Mouse (Mus musculus) ES-E14 (cell line): ENCODE results near the gene Rfx7. TPM values are rescaled to one million over a fixed set of nuclear protein-coding genes. Genes with fewer than 3 reads are reported as not detected.
A peak's percentile ranks its signal among the peaks of the same experiment; 100 is the strongest.

Source experiments
- DNase-seq: peaks from one replicate; pipeline ENCODE4 v3.0.0-alpha.2; 2013; ENCODE audit warnings: low read depth, low spot score
- H3K27ac ChIP-seq: 2 replicates; pipeline ENCODE4 v1.5.1; 2012; ENCODE audit warnings: low read depth, mild to moderate bottlenecking, low read length, moderate library complexity, mixed read lengths; ENCODE audit not compliant: poor library complexity, insufficient read depth, severe bottlenecking
- H3K36me3 ChIP-seq: 2 replicates; pipeline ENCODE4 v1.6.1; 2012; ENCODE audit warnings: mild to moderate bottlenecking, low read length, moderate library complexity, mixed read lengths; ENCODE audit not compliant: control insufficient read depth, poor library complexity, insufficient read depth, severe bottlenecking
- H3K4me1 ChIP-seq, 2 experiments: fragments of 150-350 bp in 1 of 2; sonication (generic) in 1 of 2; 2 replicates each; pipeline ENCODE4 v1.6.1; 2012; ENCODE audit warnings: low read length in 2 of 2, mild to moderate bottlenecking in 1 of 2, mixed read lengths in 1 of 2; ENCODE audit not compliant: control insufficient read depth in 2 of 2, insufficient read depth in 2 of 2, poor library complexity in 1 of 2
- H3K4me3 ChIP-seq, 2 experiments: fragments of 150-350 bp in 1 of 2; sonication (generic) in 1 of 2; 2 replicates each; pipeline ENCODE4 v1.5.1; 2012; ENCODE audit warnings: low read length in 2 of 2, low read depth in 1 of 2, mild to moderate bottlenecking in 1 of 2, mixed read lengths in 1 of 2; ENCODE audit not compliant: insufficient read depth in 1 of 2, poor library complexity in 1 of 2, severe bottlenecking in 1 of 2
- H3K9ac ChIP-seq: 2 replicates; pipeline ENCODE4 v1.6.1; 2012; ENCODE audit warnings: low read depth, mild to moderate bottlenecking, low read length, mixed read lengths; ENCODE audit not compliant: poor library complexity, insufficient read depth, severe bottlenecking
- H3K9me3 ChIP-seq: fragments of 150-350 bp; sonication (generic); 2 replicates; pipeline ENCODE4 v1.6.1; 2012; ENCODE audit warnings: low read depth, mild to moderate bottlenecking, low read length; ENCODE audit not compliant: control insufficient read depth, insufficient read depth
- CHD2 ChIP-seq: IDR thresholded peaks from 2 replicates; pipeline ENCODE4 v1.6.1; 2014; ENCODE audit warnings: mild to moderate bottlenecking, low read depth, low read length, inconsistent platforms
- HCFC1 ChIP-seq: IDR thresholded peaks from 2 replicates; pipeline ENCODE4 v1.6.1; 2012; ENCODE audit warnings: low read length, inconsistent platforms, borderline replicate concordance; ENCODE audit not compliant: insufficient read depth
- MAFK ChIP-seq: IDR thresholded peaks from 2 replicates; pipeline ENCODE4 v1.6.1; 2014; ENCODE audit warnings: mild to moderate bottlenecking, low read depth, low read length, inconsistent platforms; ENCODE audit not compliant: insufficient read depth
- ZC3H11A ChIP-seq: IDR thresholded peaks from 2 replicates; pipeline ENCODE4 v1.6.1; 2012; ENCODE audit warnings: low read depth, mild to moderate bottlenecking, inconsistent platforms, low read length, borderline replicate concordance
- ZNF384 ChIP-seq: IDR thresholded peaks from 2 replicates; pipeline ENCODE4 v1.6.1; 2012; ENCODE audit warnings: low read depth, low read length, inconsistent platforms
- in situ Hi-C, 2 experiments: fragments of 600-800 bp; cut with MboI; formaldehyde crosslinking; loops; one replicate each; pipeline ENCODE4 v1.15.1; 2025; ENCODE audit warnings: low sequenced_read_pairs in 2 of 2, inconsistent platforms in 1 of 2; ENCODE audit not compliant: unreplicated experiment in 2 of 2
- total RNA-seq: library from RNA; depleted of rRNA; stranded (reverse); fragments of 300-350 nt; gene quantifications from 2 replicates; pipeline ENCODE4 v1.2.3, GENCODE M21; 2012

The Rfx7 gene
- total RNA-seq, 1 experiment, result 19.9 TPM

DNA sequence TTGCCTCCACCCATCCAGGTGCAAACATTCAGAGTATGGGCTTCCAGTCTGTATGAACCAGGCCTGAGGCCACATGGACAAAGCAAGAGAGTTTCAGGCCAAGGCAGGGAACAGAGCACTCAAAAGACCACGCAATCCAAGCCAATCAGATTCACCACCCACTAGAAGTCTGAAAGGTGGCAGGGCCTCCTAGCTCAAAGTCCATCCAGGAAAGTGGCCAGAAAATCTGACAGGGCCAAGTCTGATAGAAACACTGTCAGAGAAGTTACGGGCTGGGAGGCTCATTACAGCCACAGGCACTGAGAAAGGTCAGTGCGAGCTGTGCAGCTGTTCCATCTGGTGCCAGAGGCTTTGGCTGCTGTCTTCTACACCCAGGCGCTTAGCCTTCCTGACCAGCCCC is 1.2 kb upstream of the Rfx7 start:
- in situ Hi-C loops, result no loop called here
- Histone ChIP-seq H3K9me3 (no peaks in the 10 kb centered on the region), H3K9ac (peak overlapping the region; percentile 100), H3K4me1 (peaks cover 4 to 10% of the 10 kb centered on the region in 2 experiments; a peak in 3 of 4 replicates), H3K36me3 (no peaks in the 10 kb centered on the region), H3K4me3 (peak overlapping the region; percentile 65 to 91), H3K27ac (peak overlapping the region; percentile 99)
- no peak for DNase-seq
- TF ChIP-seq ZC3H11A, result no peak
- no peak for TF ChIP-seq CHD2

DNA sequence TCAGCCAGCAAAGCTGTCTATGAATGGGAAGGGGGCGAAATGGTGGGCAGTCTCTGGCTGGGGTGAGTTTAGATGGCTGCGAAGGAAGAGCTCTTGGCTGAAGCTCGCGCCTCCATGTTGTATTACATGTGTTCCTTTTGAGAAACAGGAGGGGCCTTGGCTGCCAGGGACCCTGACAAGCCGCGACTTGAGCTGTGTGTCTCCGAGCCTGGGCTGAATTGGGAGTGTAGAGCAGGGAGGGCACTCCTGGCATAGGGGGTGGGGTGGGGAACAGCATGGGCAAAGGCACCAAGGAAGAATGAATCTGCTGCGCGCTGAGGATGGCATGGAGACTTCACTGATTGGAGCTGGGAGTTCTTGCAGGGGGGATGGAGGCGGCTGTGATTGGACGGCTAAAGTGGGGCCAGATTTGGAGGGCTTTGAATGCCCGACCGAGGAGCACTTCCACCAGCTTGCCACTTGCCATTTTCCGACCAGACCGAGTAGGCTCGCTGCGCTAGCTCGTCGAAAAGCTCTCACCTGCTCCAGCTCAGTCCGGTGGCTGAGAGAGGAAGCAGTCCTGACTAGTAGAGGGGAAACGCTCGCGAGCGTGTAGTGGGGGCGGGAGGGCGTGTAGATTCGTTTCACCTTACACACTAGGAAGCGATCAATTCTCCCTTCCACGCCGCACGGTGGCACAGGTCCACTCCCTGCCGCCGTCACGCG is 597 bp upstream of the Rfx7 start:
- peak overlapping the region; percentile 65 to 91 for H3K4me3 ChIP-seq
- H3K9me3 ChIP-seq, result no peaks in the 10 kb centered on the region
- peaks cover 4 to 10% of the 10 kb centered on the region in 2 experiments; a peak in 3 of 4 replicates for H3K4me1 ChIP-seq
- peak; percentile 83 for DNase-seq
- peak overlapping the region; percentile 100 for H3K9ac ChIP-seq
- H3K27ac ChIP-seq, result peak overlapping the region; percentile 99
- no peaks in the 10 kb centered on the region for H3K36me3 ChIP-seq
- in situ Hi-C loops, result no loop called here
- TF ChIP-seq ZC3H11A, result no peak
- peak; percentile 26; the same call in 1 of the 2 replicates for TF ChIP-seq CHD2
- 0 out of 2 replicates have a peak, but pooled peaks have one; percentile 43 for TF ChIP-seq HCFC1

DNA sequence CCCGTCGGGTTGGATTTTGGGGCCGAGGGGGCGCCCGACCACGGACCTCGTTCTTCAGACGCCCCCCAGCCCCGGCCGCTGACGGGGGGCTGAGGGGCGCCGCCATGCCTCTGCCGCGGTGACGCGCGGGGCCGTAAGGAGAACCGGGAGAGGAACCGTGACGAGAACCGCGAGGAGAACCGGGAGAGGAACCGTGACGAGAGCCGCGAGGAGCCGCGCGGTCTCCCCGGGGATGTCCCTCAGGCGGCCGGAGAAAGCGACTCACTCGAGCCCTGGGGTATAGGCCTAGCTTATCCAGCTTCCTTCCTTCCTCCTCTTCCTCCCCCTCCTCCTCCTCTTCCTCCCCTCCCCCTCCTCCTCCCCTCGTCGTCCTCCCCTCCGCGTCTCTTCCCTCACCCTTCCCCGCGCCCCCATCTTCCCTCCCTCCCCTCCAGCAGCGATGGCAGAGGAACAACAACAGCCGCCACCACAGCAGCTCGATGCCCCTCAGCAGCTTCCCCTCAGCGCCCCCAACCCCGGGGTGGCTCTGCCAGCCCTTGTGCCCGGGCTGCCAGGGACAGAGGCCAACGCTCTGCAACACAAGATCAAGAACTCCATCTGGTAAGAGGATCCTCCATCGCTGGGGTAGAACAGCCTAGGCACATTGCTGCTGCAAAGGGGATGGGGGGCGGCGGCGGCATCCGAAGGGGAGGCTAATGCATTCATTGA is 495 bp downstream of the Rfx7 start:
- no peak for DNase-seq
- in situ Hi-C loops, result no loop called here
- no peak for TF ChIP-seq MAFK
- no peak for TF ChIP-seq ZNF384
- no peak for TF ChIP-seq ZC3H11A

DNA sequence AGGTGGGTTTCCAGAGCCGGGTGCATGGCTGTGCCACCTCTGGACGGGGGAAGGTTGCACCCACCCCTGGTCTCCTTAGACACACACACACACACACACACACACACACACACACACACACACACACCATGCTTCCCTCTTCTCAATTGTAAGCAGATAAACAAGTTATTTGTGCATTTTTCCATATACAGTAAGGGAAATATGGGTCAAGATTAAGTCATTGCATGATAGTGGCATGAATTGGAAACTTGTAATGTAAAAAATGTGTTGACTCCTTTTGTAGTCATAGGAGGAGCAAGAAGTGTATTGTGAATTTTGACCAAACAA is 1.0 kb downstream of the Rfx7 start:
- H3K9ac ChIP-seq, result peak overlapping the region; percentile 100
- no peak for DNase-seq
- H3K4me1 ChIP-seq, result peaks cover 4 to 10% of the 10 kb centered on the region in 2 experiments; a peak in 3 of 4 replicates
- peak overlapping the region; percentile 91 to 97 for H3K4me3 ChIP-seq
- no peak for TF ChIP-seq ZC3H11A
- in situ Hi-C loops, result no loop called here
- no peaks in the 10 kb centered on the region for H3K9me3 ChIP-seq
- H3K27ac ChIP-seq, result 0 out of 2 replicates have a peak overlapping the region, but pooled peaks have one; percentile 99
- H3K36me3 ChIP-seq, result no peaks in the 10 kb centered on the region

More for the DNA sequence above, 495 bp downstream of the Rfx7 start:
- Histone ChIP-seq H3K4me1 (peaks cover 4 to 10% of the 10 kb centered on the region in 2 experiments; a peak in 3 of 4 replicates), H3K9me3 (no peaks in the 10 kb centered on the region), H3K36me3 (no peaks in the 10 kb centered on the region), H3K4me3 (peak overlapping the region; percentile 91 to 97), H3K9ac (peak overlapping the region; percentile 100), H3K27ac (peak overlapping the region; percentile 99)

DNA sequence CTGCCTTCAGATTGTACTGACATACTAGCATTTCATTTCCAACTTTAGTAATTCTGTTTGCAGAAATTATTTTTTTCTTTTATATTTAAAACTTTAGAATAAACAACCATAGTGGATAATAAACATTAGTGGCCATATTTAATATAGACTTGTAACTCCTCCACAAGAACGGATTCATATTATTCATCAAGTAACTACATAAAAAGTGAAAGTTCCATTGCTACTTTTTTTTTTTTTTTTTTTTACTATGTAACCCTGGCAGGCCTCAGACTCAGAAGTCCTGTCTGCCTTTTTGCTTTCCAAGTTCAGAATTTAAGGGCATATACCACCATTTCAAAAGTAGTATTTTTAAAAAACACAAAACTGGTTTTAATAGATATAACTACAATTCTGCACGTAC is 2.9 kb downstream of the Rfx7 start:
- Histone ChIP-seq H3K36me3 (no peaks in the 10 kb centered on the region), H3K27ac (no peak overlapping the region), H3K4me1 (peaks cover 4 to 10% of the 10 kb centered on the region in 2 experiments; a peak in 3 of 4 replicates), H3K4me3 (no peak overlapping the region), H3K9ac (no peak overlapping the region), H3K9me3 (no peaks in the 10 kb centered on the region)
- DNase-seq, result no peak
- TF ChIP-seq ZC3H11A (no peak), CHD2 (no peak), HCFC1 (no peak), ZNF384 (peak; percentile 80)
- in situ Hi-C loops, result no loop called here
